Mouse (Mus musculus): ENCODE results near the gene Rtp2.

Rtp2 gene

GRCm38 (mm10) chr16:23887910-23888579, 44.1 kb downstream of the Rtp2 start:
- DNase-seq: no peak

DNA sequence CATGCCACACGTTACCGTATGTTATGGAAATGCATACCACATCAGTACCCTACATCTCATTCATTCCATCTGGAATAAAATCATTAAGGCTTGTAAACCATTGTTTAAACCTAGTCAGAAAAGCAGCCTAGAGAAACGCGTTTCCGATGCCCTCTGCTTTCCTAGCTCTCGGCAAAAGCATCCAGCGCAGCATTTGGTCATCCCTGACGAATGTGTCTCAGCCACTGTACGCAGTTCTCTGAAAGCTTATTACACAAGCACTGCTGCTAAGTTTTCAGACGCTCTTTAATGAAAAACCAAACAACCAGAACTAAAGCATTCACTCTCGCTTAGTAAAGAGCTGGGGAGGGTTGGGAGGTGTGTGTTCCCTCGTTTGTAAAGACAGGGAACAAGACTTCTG, 47.1 kb downstream of the Rtp2 start:
- no peak for DNase-seq
